Mouse (Mus musculus) adrenal gland, postnatal 25 days (tissue): ENCODE measurements around the gene Clcn6. TPM values are rescaled to one million over a fixed set of nuclear protein-coding genes. Genes with fewer than 3 reads are reported as not detected.
"Not testable (repeated sequence)": the region's sequence is repeated elsewhere in the genome, so short reads cannot be mapped to it uniquely, and the experiment has no call there.

Experiments
- DNase-seq: peaks from one replicate; pipeline ENCODE4 v3.0.0; 2021; ENCODE audit warnings: mixed read lengths
- total RNA-seq: library from RNA; stranded (reverse); gene quantifications from 2 replicates; pipeline ENCODE4 v1.2.3, GENCODE M21; 2021

The Clcn6 gene
- total RNA-seq, 1 experiment from 2014 or later: 12.7 TPM

GRCm38 (mm10) chr4:148065702-148066400, 27.2 kb upstream of the Clcn6 start:
- DNase-seq: no peak

GRCm38 (mm10) chr4:148061086-148061480, 22.5 kb upstream of the Clcn6 start:
- DNase-seq: no peak

DNA sequence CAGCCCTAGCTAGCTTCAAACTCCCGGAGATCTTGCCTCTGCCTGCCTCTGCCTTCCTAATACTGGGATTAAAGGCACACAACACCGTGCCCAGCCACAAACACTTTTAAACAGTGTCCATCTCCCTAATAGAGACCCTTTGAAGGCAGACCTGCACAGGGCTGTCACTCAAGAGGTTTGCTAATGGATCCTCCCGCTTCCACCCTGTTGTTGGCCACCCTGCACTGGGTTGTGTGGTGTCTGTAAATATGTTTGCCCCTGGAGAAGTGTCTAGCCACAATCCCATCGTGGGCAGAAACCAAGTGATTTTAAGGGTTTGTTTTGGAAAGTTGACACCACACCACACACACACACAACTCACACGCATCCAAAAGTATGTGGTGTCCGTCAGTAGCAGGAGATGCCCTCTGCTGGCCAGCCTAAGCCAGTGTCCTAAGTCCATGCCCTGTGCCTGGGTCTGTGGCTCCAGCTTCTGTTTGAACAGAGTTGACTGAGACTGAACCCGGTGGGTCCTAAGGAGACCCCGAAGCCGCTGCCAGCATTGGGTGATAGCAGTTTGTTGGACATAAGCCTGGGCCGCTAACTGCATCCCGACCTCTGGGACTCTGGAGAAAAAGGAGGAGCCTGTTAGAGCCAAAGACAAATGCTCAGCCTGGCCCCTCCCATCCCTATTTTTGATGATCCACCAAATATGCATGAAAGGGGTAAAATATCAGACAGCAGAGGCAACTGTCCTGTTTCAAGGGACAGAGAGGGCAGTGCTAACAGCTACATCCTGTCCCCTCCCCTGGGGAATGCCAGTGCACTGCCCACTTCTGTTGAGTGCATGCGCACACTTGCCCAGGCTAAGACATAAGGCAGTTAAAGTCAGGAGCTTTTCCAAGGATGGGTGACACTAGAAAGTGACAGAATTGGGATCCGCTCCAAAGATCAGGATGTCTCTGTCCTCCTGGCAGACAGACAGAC, 21.8 kb upstream of the Clcn6 start:
- peak; percentile 54 for DNase-seq

- DNase-seq: no peak
Measured at GRCm38 (mm10) chr4:148058993-148059392, 20.4 kb upstream of the Clcn6 start.

GRCm38 (mm10) chr4:148058218-148058819, 19.7 kb upstream of the Clcn6 start:
- DNase-seq: no peak

DNA sequence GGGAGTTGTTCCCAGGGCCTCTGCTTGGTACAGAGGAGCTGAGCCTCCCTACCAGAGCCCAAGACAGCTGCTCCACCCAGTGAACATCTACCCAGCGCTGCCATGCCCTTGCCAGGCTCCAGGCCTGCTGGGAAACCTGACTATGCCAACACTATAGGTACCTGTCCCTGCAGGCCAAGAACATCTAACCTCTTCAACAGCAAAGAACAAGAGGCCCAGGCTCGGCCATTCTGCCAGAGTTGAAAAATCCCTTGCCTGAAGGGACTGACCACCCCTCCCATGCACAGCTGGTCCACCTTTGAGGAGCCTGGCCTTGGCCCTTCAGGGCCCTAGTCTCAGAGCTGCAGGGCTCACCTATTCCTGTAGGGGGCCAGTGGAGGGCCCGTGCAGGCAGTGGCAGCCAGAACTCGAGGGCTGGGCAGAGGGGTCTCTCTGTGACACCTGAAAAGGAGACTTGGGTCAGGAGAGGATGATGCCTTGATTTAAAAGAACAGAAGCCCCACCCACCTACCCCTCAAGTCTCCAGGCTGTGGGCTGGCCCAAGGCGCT, 19.1 kb upstream of the Clcn6 start:
- DNase-seq: no peak

- peak; percentile 49 for DNase-seq
Measured at GRCm38 (mm10) chr4:148056801-148057200, 18.2 kb upstream of the Clcn6 start.

DNA sequence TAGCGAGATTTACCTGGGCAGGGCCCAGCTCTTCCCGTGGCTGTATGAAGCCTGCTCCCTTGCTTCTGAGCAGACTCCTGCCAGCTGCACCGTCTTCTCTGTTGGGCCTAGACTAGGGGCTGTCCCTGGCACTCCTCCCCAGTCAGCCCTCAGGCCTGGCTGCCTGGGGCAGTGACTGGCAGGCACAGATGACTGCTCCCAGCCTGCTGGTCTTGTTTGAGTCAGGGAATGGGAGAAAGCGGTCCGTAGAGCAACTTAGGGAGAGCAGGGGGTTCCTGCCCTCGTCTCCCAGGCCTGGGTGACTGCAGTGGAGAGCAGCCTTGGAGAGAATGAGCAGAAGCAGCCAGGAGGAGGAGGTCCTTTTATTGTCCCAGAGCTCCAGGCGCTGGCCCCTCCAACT, 17.6 kb upstream of the Clcn6 start:
- no peak for DNase-seq

- DNase-seq: no peak
Measured at GRCm38 (mm10) chr4:148054961-148055695, 16.5 kb upstream of the Clcn6 start.

GRCm38 (mm10) chr4:148053417-148053920, 14.8 kb upstream of the Clcn6 start:
- no peak for DNase-seq

DNA sequence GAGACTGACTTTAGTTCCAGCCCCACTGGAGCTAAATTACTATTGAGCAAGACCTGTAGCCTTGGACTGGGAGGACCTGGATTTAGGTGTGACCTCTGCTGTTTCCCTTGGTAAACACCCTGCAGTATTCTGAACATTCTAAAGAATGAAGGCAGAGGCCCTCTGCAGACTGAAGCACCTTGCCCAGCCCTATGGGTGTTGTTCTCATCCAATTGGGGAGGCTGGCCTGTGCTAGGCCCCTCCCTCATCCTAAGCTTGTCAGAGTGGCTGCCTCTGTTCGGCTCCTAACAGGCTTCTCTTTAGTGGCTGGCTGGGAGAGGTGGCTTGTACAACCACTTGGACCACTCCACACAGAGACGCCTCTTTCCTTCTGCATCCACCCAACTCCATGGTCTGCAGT, 14.4 kb upstream of the Clcn6 start:
- DNase-seq: no peak

GRCm38 (mm10) chr4:148051886-148052285, 13.3 kb upstream of the Clcn6 start:
- no peak for DNase-seq

DNA sequence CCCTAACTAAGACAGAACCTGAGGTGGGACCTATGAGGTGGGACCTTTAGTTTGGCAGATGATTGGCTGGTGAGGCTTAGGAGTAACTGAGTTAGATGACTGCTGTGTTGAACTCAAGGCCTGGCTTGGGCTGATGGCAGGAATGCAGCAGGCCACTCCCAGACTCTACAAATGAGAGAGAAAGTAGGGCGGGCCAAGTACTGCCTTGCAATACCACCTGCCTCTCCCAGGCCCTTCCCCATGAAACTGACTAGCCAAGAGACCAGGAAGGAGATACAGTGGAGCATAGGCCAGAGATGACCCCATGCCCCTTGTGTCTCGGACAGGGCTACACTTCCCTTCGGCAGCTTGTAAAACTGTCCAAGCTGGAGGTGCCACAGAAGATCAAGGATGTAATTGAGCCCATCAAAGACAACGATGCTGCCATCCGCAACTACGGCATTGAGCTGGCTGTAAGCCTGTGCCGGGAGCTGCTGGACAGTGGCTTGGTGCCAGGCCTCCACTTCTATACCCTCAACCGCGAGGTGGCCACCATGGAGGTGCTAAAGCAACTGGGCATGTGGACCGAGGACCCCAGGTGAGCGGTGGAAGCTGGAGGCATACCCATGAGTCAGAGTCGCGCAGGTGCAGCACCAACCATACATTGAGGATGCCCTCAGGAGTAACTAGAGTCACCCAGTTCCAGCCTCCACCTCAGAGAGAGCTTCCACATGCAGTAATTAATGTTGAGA, 12.6 kb upstream of the Clcn6 start:
- no peak for DNase-seq

GRCm38 (mm10) chr4:148050396-148050914, 11.8 kb upstream of the Clcn6 start:
- DNase-seq: not testable (repeated sequence)

DNA sequence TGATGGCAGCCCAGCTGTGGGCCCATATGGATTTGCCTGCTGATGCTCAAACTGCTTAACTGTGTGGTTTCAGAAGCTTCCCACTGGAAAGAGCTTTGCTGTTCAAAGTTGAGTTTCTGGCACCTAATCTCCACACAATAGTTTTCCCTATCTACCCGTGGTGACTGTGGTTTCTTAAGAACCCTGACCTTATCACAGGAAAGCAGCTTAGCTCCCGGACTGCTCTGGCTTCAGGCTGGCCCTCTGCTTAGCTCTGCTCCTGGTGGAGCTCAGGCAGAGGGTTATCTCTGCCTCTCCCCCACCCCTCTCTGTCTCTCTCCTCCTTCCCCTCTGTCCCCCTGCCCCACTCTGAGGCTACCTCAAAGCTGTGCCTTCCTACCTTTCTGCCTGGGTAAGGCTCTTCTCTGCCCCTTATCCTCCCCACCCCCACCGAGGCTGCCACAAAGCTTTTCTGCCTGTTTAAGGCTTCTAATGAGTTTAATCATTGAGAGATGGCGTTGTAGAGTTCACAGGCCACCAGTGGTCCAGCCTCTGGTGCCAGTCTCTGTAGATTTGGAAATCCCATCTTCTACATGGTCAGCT, 7.9 kb upstream of the Clcn6 start:
- DNase-seq: no peak

GRCm38 (mm10) chr4:148044113-148044512, 5.5 kb upstream of the Clcn6 start:
- no peak for DNase-seq

DNA sequence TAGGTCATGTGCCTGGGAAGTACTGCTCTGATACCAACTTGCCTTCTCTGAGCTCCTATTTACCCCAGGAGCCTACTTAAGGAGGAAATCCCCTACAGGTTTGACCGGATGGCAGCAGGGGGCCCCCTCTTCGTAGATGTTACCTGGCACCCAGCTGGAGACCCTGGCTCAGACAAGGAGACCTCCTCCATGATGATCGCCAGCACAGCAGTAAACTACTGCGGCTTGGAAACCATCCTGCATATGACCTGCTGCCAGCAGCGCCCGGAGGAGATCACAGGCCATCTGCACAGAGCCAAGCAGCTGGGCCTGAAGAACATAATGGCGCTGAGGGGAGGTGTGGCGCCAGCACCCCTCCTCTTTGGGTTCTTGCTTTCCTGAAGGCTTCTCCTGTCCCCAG, 4.7 kb upstream of the Clcn6 start:
- DNase-seq: not testable (repeated sequence)

GRCm38 (mm10) chr4:148041611-148042191, 3.1 kb upstream of the Clcn6 start:
- DNase-seq: peak; percentile 46

GRCm38 (mm10) chr4:148040933-148041610, 2.5 kb upstream of the Clcn6 start:
- peak; percentile 80 for DNase-seq
